Mouse (Mus musculus) limb, embryonic 13.5 days (tissue): Measurements from ENCODE around the gene a. TPM values are rescaled to one million over a fixed set of nuclear protein-coding genes. Genes with fewer than 3 reads are reported as not detected.
"Not testable (repeated sequence)": the region's sequence is repeated elsewhere in the genome, so short reads cannot be mapped to it uniquely, and the experiment has no call there.

Experiments used
- ATAC-seq: fragments of 200-750 bp; cut with Nextera tagmentation; 2 replicates; pipeline ENCODE4 v1.8.0; 2017; ENCODE audit warnings: low read depth, moderate number of reproducible peaks, moderate TSS enrichment; ENCODE audit not compliant: low FRiP score
- H3K27ac ChIP-seq: fragments of 300-500 bp; sonication (generic); 2 replicates; pipeline ENCODE4 v1.5.1; 2015; ENCODE audit warnings: inconsistent platforms, mild to moderate bottlenecking, moderate library complexity
- H3K27me3 ChIP-seq: fragments of 300-500 bp; sonication (generic); 2 replicates; pipeline ENCODE4 v1.6.1; 2015; ENCODE audit warnings: mild to moderate bottlenecking, inconsistent platforms
- H3K36me3 ChIP-seq: fragments of 300-500 bp; sonication (generic); 2 replicates; pipeline ENCODE4 v1.6.1; 2015; ENCODE audit warnings: inconsistent platforms, mild to moderate bottlenecking, moderate library complexity
- H3K4me1 ChIP-seq: fragments of 300-500 bp; sonication (generic); 2 replicates; pipeline ENCODE4 v1.6.1; 2015; ENCODE audit warnings: inconsistent platforms
- H3K4me2 ChIP-seq: fragments of 300-500 bp; sonication (generic); replicated peaks from 2 replicates; pipeline ENCODE4 v1.6.1; 2015; ENCODE audit warnings: inconsistent platforms, mild to moderate bottlenecking, moderate library complexity
- H3K4me3 ChIP-seq: fragments of 300-500 bp; sonication (generic); 2 replicates; pipeline ENCODE4 v1.5.1; 2015; ENCODE audit warnings: moderate library complexity, mild to moderate bottlenecking, inconsistent platforms
- H3K9ac ChIP-seq: fragments of 300-500 bp; sonication (generic); 2 replicates; pipeline ENCODE4 v1.6.1; 2015; ENCODE audit warnings: mild to moderate bottlenecking, inconsistent platforms
- H3K9me3 ChIP-seq: fragments of 300-500 bp; sonication (generic); 2 replicates; pipeline ENCODE4 v1.6.1; 2016; ENCODE audit warnings: inconsistent platforms
- WGBS: fragments of 180-500 bp; shearing (Covaris S2); methylation state at CpG from one replicate; pipeline ENCODE4 v1.1.7; 2015; 5-methylcytosine and 5-hydroxymethylcytosine counted together
- polyA plus RNA-seq: library from polyadenylated mRNA; unstranded; fragments of >200 nt; fragmentation: Nextera tagmentation; extraction: Ambion mirVana; gene quantifications from 2 replicates; pipeline ENCODE4 v1.2.1, GENCODE M21; 2015

Gene a
- polyA plus RNA-seq, 1 experiment from 2014 or later = 12.0 TPM

- Histone ChIP-seq H3K9ac (no peak overlapping the region), H3K4me1 (peaks cover 44% of the 10 kb centered on the region), H3K9me3 (no peaks in the 10 kb centered on the region), H3K4me3 (no peak overlapping the region), H3K27me3 (peaks cover 27% of the 10 kb centered on the region), H3K27ac (no peak overlapping the region), H3K4me2 (no peak overlapping the region), H3K36me3 (no peaks in the 10 kb centered on the region)
- WGBS = 76% methylated on average over 8 of the region's 8 CpGs
- no peak for ATAC-seq
These were observed 146.6 kb downstream of the a start for GRCm38 (mm10) chr2:154937547-154938390.

GRCm38 (mm10) chr2:154941952-154942351 lies 150.8 kb downstream of the a start:
- Histone ChIP-seq H3K4me3 (no peak overlapping the region), H3K9ac (no peak overlapping the region), H3K9me3 (no peaks in the 10 kb centered on the region), H3K27ac (no peak overlapping the region), H3K4me2 (peak overlapping the region; percentile 19; the same call in 1 of the 2 replicates), H3K36me3 (no peaks in the 10 kb centered on the region), H3K27me3 (peaks cover 33% of the 10 kb centered on the region), H3K4me1 (peaks cover 31% of the 10 kb centered on the region)
- no peak for ATAC-seq
- 34% methylated on average over 10 of the region's 10 CpGs for WGBS

- no peaks in the 10 kb centered on the region for H3K36me3 ChIP-seq
- ATAC-seq = no peak
- 45% methylated on average over 11 of the region's 11 CpGs for WGBS
- no peak overlapping the region for H3K27ac ChIP-seq
- peaks cover 28% of the 10 kb centered on the region for H3K27me3 ChIP-seq
- no peak overlapping the region for H3K4me3 ChIP-seq
- peak overlapping the region; percentile 28 for H3K4me2 ChIP-seq
- H3K4me1 ChIP-seq = peaks cover 29% of the 10 kb centered on the region
- no peaks in the 10 kb centered on the region for H3K9me3 ChIP-seq
- H3K9ac ChIP-seq = no peak overlapping the region
These were observed 151.3 kb downstream of the a start for GRCm38 (mm10) chr2:154942546-154942945.

GRCm38 (mm10) chr2:154943101-154943500 lies 151.9 kb downstream of the a start:
- WGBS = 12% methylated on average over 11 of the region's 11 CpGs
- 0 out of 2 replicates have a peak overlapping the region, but pooled peaks have one; percentile 7 for H3K4me3 ChIP-seq
- peaks cover 29% of the 10 kb centered on the region for H3K4me1 ChIP-seq
- no peak overlapping the region for H3K27ac ChIP-seq
- no peak overlapping the region for H3K9ac ChIP-seq
- H3K9me3 ChIP-seq = no peaks in the 10 kb centered on the region
- H3K36me3 ChIP-seq = no peaks in the 10 kb centered on the region
- no peak for ATAC-seq
- H3K4me2 ChIP-seq = peak overlapping the region; percentile 28
- peaks cover 23% of the 10 kb centered on the region; the same call in 1 of the 2 replicates for H3K27me3 ChIP-seq

GRCm38 (mm10) chr2:154946921-154947320 lies 155.7 kb downstream of the a start:
- Histone ChIP-seq H3K4me3 (no peak overlapping the region), H3K27me3 (peaks cover 24% of the 10 kb centered on the region), H3K4me1 (peaks cover 28% of the 10 kb centered on the region), H3K9ac (no peak overlapping the region), H3K27ac (no peak overlapping the region), H3K4me2 (no peak overlapping the region), H3K36me3 (no peaks in the 10 kb centered on the region), H3K9me3 (no peaks in the 10 kb centered on the region)
- ATAC-seq = no peak
- WGBS = 85% methylated on average over 3 of the region's 3 CpGs

GRCm38 (mm10) chr2:154949352-154949751 lies 158.2 kb downstream of the a start:
- Histone ChIP-seq H3K36me3 (no peaks in the 10 kb centered on the region), H3K27ac (no peak overlapping the region), H3K9ac (no peak overlapping the region), H3K4me2 (no peak overlapping the region), H3K4me1 (peaks cover 16% of the 10 kb centered on the region), H3K27me3 (peaks cover 14% of the 10 kb centered on the region), H3K9me3 (no peaks in the 10 kb centered on the region), H3K4me3 (no peak overlapping the region)
- ATAC-seq = no peak
- 2% methylated on average over 7 of the region's 7 CpGs for WGBS

GRCm38 (mm10) chr2:154949877-154950276 lies 158.7 kb downstream of the a start:
- peaks cover 16% of the 10 kb centered on the region for H3K4me1 ChIP-seq
- H3K4me2 ChIP-seq = no peak overlapping the region
- ATAC-seq = no peak
- no peak overlapping the region for H3K4me3 ChIP-seq
- WGBS = 63% methylated on average over 9 of the region's 9 CpGs
- H3K27ac ChIP-seq = no peak overlapping the region
- H3K27me3 ChIP-seq = peaks cover 11% of the 10 kb centered on the region
- H3K36me3 ChIP-seq = no peaks in the 10 kb centered on the region
- no peaks in the 10 kb centered on the region for H3K9me3 ChIP-seq
- no peak overlapping the region for H3K9ac ChIP-seq

- ATAC-seq = no peak
- H3K4me1 ChIP-seq = peaks cover 16% of the 10 kb centered on the region
- H3K4me3 ChIP-seq = no peak overlapping the region
- H3K27me3 ChIP-seq = peaks cover 11% of the 10 kb centered on the region
- H3K4me2 ChIP-seq = no peak overlapping the region
- 47% methylated on average over 5 of the region's 5 CpGs for WGBS
- no peaks in the 10 kb centered on the region for H3K9me3 ChIP-seq
- H3K36me3 ChIP-seq = no peaks in the 10 kb centered on the region
- H3K27ac ChIP-seq = peak overlapping the region; percentile 22; the same call in 1 of the 2 replicates
- H3K9ac ChIP-seq = no peak overlapping the region
These were observed 159.4 kb downstream of the a start for GRCm38 (mm10) chr2:154950601-154951000.

- Histone ChIP-seq H3K9me3 (no peaks in the 10 kb centered on the region), H3K4me3 (no peak overlapping the region), H3K4me1 (peaks cover 54% of the 10 kb centered on the region), H3K9ac (no peak overlapping the region), H3K4me2 (no peak overlapping the region), H3K27me3 (no peaks in the 10 kb centered on the region), H3K36me3 (no peaks in the 10 kb centered on the region), H3K27ac (peak overlapping the region; percentile 70; the same call in 1 of the 2 replicates)
- peak; percentile 51; the same call in 1 of the 2 replicates for ATAC-seq
- 63% methylated on average over 5 of the region's 5 CpGs for WGBS
These were observed 168.3 kb downstream of the a start for GRCm38 (mm10) chr2:154959486-154959885.

GRCm38 (mm10) chr2:154959909-154960308 lies 168.7 kb downstream of the a start:
- H3K36me3 ChIP-seq = no peaks in the 10 kb centered on the region
- H3K27ac ChIP-seq = peak overlapping the region; percentile 70; the same call in 1 of the 2 replicates
- no peaks in the 10 kb centered on the region for H3K9me3 ChIP-seq
- no peak overlapping the region for H3K9ac ChIP-seq
- no peaks in the 10 kb centered on the region for H3K27me3 ChIP-seq
- H3K4me1 ChIP-seq = peaks cover 54% of the 10 kb centered on the region
- H3K4me2 ChIP-seq = no peak overlapping the region
- WGBS = 60% methylated on average over 3 of the region's 3 CpGs
- no peak overlapping the region for H3K4me3 ChIP-seq
- ATAC-seq = no peak

GRCm38 (mm10) chr2:154963176-154963575 lies 172.0 kb downstream of the a start:
- Histone ChIP-seq H3K4me2 (no peak overlapping the region), H3K27me3 (0 out of 2 replicates have a peak, but pooled peaks cover 5% of the 10 kb centered on the region), H3K36me3 (no peaks in the 10 kb centered on the region), H3K9ac (no peak overlapping the region), H3K9me3 (no peaks in the 10 kb centered on the region), H3K4me1 (peaks cover 47% of the 10 kb centered on the region), H3K4me3 (no peak overlapping the region), H3K27ac (no peak overlapping the region)
- ATAC-seq = no peak
- WGBS = 36% methylated on average over 5 of the region's 5 CpGs

- not testable (repeated sequence) for H3K36me3 ChIP-seq
These were observed 178.7 kb downstream of the a start for GRCm38 (mm10) chr2:154969740-154970397.

More at GRCm38 (mm10) chr2:154969740-154970397, 178.7 kb downstream of the a start:
- H3K9ac ChIP-seq, ATAC-seq, H3K4me3 ChIP-seq, H3K9me3 ChIP-seq, H3K27ac ChIP-seq, H3K27me3 ChIP-seq, H3K4me2 ChIP-seq: not testable (repeated sequence)
- peaks cover 37% of the 10 kb centered on the region for H3K4me1 ChIP-seq
- 67% methylated on average over 14 of the region's 14 CpGs for WGBS
